Comparison of ENCODE assay signal across 9 mouse cellular contexts in the genomic region with DNA sequence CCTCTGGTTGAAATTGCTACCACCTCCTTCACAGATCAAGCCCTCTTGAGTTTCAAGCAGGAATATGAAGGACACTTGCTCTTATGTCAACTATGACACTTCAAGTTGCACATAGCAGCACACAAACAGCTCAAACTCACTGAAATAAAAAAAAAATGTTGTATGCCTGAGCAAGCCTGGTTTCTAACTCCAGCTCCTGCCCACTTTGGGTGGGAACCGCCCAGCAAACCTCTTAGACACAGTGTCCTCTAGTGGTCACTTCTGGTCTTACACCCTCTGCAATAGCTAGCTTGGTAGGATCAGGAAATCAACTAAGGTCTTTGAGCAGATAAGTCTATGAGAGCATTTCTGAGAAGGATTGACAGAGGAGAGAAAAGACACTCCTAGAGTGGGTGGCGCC. TPM values are rescaled to one million over a fixed set of nuclear protein-coding genes. Genes with fewer than 3 reads are reported as not detected.
DNase-seq lines count a peak whose midpoint lies in the region; ATAC-seq and TF ChIP-seq lines count a peak whose summit lies in the region.
"Had no signal": no experiment of that assay in that cellular context is flagged by ENCODE, and none has a peak within 500 bp of the region (broad histone marks: within the 10 kb centered on the region; RNA-seq: fewer than 3 reads in every experiment).

No protein-coding gene starts in this region.

- H3K4me2 ChIP-seq in forebrain, postnatal 0 days (ENCODE audit: low read depth), result no peak overlapping the region
- H3K4me2 ChIP-seq in forebrain, embryonic 16.5 days (ENCODE audit: low read length), result no peak overlapping the region

- no peak for ATAC-seq in forebrain, postnatal 0 days
- ATAC-seq in forebrain, embryonic 16.5 days, result no peak

- no peak overlapping the region for H3K27ac ChIP-seq in forebrain, postnatal 0 days (ENCODE audit: low read depth, low read length)
- H3K27ac ChIP-seq in forebrain, embryonic 16.5 days (ENCODE audit: low read length), result no peak overlapping the region
- no peak overlapping the region for H3K27ac ChIP-seq in testis, adult 2 months (ENCODE audit: control insufficient read depth, insufficient read depth, low read depth, low read length)
- H3K27ac ChIP-seq: limb, embryonic 13.5 days had no signal

- H3K36me3 ChIP-seq in forebrain, postnatal 0 days (ENCODE audit: insufficient read depth), result no peaks in the 10 kb centered on the region
- H3K36me3 ChIP-seq in forebrain, embryonic 16.5 days (ENCODE audit: control insufficient read depth, insufficient read depth), result no peaks in the 10 kb centered on the region
- H3K36me3 ChIP-seq in testis, adult 2 months (ENCODE audit: control insufficient read depth, insufficient read depth, low read length), result no peaks in the 10 kb centered on the region
- H3K36me3 ChIP-seq: limb, embryonic 13.5 days had no signal

- H3K9ac ChIP-seq in forebrain, postnatal 0 days, result no peak overlapping the region
- no peak overlapping the region for H3K9ac ChIP-seq in forebrain, embryonic 16.5 days (replicated peaks; ENCODE audit: low read depth, low read length)
- H3K9ac ChIP-seq: limb, embryonic 13.5 days had no signal

- WGBS in forebrain, postnatal 0 days, result 34% methylated on average over 2 of the region's 2 CpGs
- WGBS in forebrain, embryonic 16.5 days, result 17% methylated on average over 2 of the region's 2 CpGs

- TF ChIP-seq CTCF in forebrain, postnatal 0 days (IDR thresholded peaks at IDR 0.05; ENCODE audit: low read depth), result peak; percentile 88
- peak; percentile 87; the same call in 1 of the 2 replicates for TF ChIP-seq CTCF in testis, adult 2 months (IDR thresholded peaks at IDR 0.05; ENCODE audit: control insufficient read depth, insufficient read depth, insufficient replicate concordance, low read depth, low read length)

- no peaks in the 10 kb centered on the region for H3K9me3 ChIP-seq in forebrain, postnatal 0 days (ENCODE audit: low read length)
- no peaks in the 10 kb centered on the region for H3K9me3 ChIP-seq in forebrain, embryonic 16.5 days (ENCODE audit: control insufficient read depth, low read length)
- H3K9me3 ChIP-seq: limb, embryonic 13.5 days had no signal

- H3K27me3 ChIP-seq in forebrain, postnatal 0 days (ENCODE audit: insufficient read depth, low read length), result no peaks in the 10 kb centered on the region
- no peaks in the 10 kb centered on the region for H3K27me3 ChIP-seq in forebrain, embryonic 16.5 days (replicated peaks; ENCODE audit: control insufficient read depth, insufficient read depth, low read length)
- H3K27me3 ChIP-seq in testis, adult 2 months (ENCODE audit: control insufficient read depth, insufficient read depth, low read length), result no peaks in the 10 kb centered on the region

- no peak overlapping the region for H3K4me3 ChIP-seq in forebrain, postnatal 0 days (ENCODE audit: low read depth, low read length)
- H3K4me3 ChIP-seq in forebrain, embryonic 16.5 days (replicated peaks; ENCODE audit: low read length), result no peak overlapping the region
- no peak overlapping the region for H3K4me3 ChIP-seq in testis, adult 2 months (ENCODE audit: control insufficient read depth, low read depth, low read length)
- H3K4me3 ChIP-seq: limb, embryonic 13.5 days had no signal

- peak; percentile 82 for DNase-seq in forebrain, postnatal 0 days
- DNase-seq in 3T3-L1 (ENCODE audit: low read depth, low spot score) (peak; percentile 77), WW6 (ENCODE audit: low read depth, low spot score) (peak; percentile 45)
- DNase-seq in embryo, embryonic 11 days, result peak; percentile 85
- DNase-seq in kidney, postnatal 10 days, result peak; percentile 86
- DNase-seq in lung, postnatal 25 days (ENCODE audit: low spot score), result peak; percentile 74

- no peak for TF ChIP-seq POLR2A in testis, adult 2 months (IDR thresholded peaks at IDR 0.05; ENCODE audit: control insufficient read depth, low read depth, low read length)

- 0 out of 2 replicates have a peak, but pooled peaks cover 3% of the 10 kb centered on the region for H3K4me1 ChIP-seq in forebrain, postnatal 0 days (ENCODE audit: insufficient read depth)
- peaks cover 21% of the 10 kb centered on the region for H3K4me1 ChIP-seq in forebrain, embryonic 16.5 days (replicated peaks; ENCODE audit: control insufficient read depth, insufficient read depth, low read length)
- H3K4me1 ChIP-seq in testis, adult 2 months (ENCODE audit: control insufficient read depth, insufficient read depth, low read length), result no peaks in the 10 kb centered on the region

RNA-seq across cellular contexts. Expression of gene Rplp1, which starts 54.2 kb away (rescaled TPM):
- 3,281 and 3,879 TPM in 2 replicates for total RNA-seq in forebrain, postnatal 0 days (2014; rRNA removed)
- 995 and 1,414 TPM in 2 replicates for polyA plus RNA-seq in forebrain, postnatal 0 days (2015; fragmentation: Nextera tagmentation; extraction: Ambion mirVana)
- 804 and 844 TPM in 2 replicates for polyA plus RNA-seq in forebrain, embryonic 16.5 days (2015; fragmentation: Nextera tagmentation; extraction: Ambion mirVana)
- polyA plus RNA-seq in testis, adult 2 months (2012; rRNA removed), result 1,808 and 2,296 TPM in 2 replicates
